Mouse (Mus musculus) layer of hippocampus, adult 11-12 months (tissue): ENCODE data around the gene U2af2.
A peak's percentile ranks its signal among the peaks of the same experiment; 100 is the strongest.
"Not testable (repeated sequence)": the region's sequence is repeated elsewhere in the genome, so short reads cannot be mapped to it uniquely, and the experiment has no call there.

ENCODE experiments used
- DNase-seq: peaks from one replicate; pipeline ENCODE4 v3.0.0; 2022; ENCODE audit warnings: low spot score

Gene U2af2

DNA sequence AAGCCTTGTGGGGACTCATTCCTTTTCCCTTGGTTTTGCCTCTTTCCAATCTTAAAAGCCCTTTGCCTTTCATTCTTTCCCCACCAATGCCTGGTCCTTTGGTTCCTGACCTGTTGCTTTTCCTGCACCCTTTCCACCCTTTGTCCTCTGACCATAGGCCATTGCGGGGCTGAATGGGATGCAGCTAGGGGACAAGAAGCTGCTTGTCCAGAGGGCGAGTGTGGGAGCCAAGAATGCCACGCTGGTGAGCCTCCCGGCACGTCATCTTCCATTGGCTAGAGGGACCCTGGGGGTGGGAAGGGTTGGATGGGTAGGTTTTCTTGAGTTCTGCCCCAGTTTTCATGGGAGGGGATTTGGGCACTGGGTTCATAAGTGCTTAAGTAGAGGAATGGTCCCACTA is 13.0 kb downstream of the U2af2 start:
- DNase-seq, result no peak

DNA sequence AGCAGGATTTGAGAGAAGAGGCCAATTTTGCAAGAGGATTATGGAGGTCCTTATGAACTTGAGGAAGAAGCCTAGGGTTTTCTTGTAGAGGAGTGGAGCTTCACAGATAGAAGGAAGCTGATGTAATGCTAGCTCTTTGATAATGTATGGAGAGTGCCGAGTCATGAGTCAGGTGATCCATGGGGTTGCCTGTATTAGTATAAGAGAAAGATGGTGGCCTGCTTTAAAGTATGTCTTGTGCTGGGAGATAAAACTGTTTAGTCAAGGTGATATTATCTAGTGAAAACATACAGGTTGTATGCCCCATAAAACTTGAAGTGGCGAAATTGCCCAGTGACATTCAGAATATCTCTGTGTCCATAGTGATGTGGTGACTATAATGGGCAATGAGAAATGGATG is 15.0 kb downstream of the U2af2 start:
- DNase-seq, result no peak

DNA sequence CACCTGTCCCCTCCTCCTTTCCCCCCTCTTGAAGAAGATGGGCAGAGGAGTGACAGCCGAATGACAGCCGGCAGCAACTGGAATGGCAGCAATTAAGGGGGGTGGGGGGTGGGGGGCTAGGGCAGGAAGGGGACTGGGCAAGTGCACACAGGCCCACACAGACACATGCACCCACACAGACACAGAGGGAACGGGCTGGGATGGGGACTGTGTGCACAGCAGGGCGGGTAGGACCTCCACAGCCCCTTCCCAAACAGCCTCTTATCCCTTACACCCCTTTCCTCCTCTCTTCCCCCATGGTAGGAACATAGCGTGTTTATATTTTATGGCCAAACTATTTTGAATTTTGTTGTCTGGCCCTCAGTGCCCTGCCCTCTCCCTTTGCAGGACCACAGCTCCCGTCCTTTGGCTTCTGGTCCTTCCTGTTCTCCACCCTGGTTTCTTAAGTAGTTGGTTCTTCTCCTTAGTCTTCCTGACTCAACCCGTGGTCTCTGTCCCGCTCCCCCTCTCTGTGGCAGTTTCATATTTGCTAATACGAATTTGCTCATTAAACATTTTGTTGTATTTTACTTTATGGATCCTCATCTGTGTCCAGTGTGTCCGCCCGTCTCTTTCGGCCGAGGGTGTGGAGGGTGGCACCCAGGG is 17.5 kb downstream of the U2af2 start:
- DNase-seq, result not testable (repeated sequence)

DNA sequence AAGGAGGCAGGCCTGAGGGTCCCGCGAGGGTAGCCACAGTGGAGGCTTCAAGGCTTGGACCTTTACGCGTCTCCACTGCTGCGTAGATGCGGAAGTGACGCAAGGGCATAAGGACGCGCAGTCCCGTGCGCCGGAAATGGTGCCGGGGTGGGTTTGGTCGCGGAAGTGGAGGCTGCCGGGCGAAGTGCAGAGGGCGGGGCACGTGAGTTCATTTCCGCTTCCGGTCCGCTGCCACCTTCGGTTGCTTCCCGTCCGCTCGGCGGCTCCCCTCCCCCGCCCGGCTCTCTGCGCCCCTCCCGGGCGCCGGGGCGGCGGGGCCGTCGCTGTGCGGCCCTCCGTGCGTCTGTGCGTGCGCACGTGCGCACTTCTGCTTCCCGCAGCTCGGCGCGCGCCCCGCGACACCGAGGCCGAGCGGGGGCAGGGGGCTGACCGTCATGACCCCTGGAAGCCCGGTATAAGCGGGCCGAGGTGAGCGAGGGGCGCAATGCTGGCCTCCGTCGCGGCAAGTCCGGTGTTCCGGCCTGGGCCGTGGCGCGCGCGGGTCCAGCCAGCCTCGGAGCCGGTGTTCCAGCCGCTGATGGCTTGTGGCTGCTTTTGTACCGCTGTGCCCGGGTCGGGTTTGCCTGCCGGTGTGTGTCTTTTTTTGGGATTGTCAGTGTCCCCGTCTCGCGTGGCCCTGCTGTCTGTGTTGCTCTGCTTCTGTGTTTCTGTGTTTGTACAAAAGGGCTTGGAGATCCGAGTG is 18.2 kb downstream of the U2af2 start, which contains the start of gene Epn1:
Gene Epn1 (plus strand): TSS at position 226 of the 742 bp plus-strand sequence.
- DNase-seq, result peak; percentile 97

DNA sequence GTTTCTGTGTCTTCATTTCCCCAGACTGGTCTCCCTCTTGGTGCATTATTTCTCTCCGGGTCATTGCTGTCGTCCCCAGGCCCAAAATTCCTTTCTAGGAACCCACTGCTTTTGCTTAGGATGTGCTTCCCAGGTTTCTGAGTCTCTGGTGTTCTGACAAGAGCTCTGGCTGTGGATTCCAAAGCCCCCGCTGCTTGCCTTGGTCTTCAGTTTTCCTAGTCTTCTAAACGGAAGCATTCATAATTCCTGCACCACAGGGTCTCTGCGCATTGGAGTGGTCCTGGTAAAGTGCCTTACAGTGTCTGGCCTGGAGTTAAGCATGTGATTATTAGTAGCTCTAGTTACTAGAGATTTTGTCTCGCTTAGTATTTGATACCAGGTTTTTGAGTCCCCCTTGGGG is 18.9 kb downstream of the U2af2 start:
- no peak for DNase-seq

DNA sequence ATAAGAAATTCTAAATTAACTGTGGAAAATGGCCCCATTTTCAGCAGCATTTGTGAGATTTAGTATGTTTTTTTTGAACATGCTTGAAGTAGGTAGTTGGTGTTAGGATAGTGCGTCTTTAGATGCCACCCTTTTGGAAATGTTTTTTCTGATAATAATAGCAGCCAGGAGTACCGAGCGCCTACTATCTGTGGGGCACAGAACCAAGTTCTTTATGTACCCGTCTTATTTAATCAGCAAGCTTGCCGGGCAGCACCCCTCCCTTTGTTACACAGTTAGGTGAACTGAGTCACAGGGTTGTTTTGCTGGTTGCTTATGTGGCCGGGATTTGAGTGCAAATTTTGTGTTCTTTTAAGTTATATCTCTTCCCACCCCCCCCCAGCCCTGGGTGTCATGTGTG is 19.3 kb downstream of the U2af2 start:
- DNase-seq, result no peak

DNA sequence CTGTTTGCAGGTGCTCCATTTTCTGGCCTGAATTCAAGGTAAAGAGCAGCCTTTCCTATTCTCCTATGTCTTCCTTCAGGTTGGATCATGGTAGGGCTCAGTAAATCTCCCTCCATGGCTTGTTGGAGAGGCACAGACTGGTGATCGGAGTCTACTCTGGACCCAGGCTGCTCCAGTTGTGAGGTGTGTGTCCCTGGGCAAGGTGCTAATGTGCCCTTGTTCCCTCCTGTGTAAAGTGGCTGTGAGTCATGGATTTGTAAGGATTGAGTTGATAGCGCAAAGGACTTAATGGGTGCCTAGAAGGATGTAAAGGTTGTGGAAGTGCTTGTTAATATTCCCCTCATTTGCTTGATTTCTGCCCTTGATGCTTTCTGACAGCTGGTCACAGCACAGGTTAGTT is 20.0 kb downstream of the U2af2 start:
- no peak for DNase-seq

DNA sequence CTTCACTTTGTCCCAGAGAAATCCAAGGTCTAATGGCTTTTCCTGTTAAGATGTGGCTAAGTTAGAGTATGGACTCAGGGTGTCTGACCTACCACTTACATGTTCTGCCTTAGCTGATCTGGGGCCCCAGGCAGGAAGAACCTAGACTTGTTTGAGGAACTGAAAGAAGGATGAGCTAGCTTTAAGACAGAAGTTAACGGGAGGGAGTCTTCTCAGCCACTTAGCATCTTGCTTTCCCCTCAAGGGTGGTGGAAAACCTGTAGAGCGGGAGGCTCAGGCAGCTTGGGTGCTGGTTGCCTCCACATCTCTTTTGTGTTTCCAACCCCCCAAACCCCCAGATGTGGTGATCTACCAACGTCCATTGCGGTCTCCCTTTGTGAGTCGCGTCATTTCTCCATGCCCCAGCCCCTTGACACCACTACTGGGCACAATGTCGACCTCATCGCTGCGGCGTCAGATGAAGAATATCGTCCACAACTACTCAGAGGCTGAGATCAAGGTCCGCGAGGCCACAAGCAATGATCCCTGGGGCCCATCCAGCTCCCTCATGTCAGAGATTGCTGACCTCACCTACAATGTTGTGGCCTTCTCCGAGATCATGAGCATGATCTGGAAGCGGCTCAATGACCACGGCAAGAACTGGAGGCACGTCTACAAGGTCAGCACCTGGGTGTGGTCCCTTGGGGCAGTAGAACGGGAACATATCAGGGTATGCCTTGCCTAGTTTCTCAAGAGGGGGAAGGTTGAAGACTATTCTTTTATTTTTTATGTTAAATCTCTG is 21.6 kb downstream of the U2af2 start:
- DNase-seq, result no peak

DNA sequence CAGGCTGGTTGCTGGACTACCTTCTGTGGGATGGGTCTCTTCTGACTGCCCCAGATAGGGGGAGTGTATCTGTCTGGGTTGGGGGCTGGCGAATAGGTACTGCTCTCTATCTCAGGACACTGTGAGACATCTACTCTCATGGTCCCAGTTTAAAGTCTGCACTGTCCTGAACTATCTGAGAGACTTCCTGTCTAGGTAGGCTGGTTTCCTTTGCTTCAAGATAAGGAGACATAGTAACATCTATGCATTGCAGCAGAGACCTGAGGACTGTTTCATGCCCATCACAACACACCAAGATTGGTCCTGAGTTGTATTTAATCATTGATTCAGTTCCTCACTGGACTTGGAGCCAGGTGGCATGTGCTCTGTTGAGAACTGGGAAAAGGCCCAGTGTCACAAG is 23.6 kb downstream of the U2af2 start:
- DNase-seq, result no peak

DNA sequence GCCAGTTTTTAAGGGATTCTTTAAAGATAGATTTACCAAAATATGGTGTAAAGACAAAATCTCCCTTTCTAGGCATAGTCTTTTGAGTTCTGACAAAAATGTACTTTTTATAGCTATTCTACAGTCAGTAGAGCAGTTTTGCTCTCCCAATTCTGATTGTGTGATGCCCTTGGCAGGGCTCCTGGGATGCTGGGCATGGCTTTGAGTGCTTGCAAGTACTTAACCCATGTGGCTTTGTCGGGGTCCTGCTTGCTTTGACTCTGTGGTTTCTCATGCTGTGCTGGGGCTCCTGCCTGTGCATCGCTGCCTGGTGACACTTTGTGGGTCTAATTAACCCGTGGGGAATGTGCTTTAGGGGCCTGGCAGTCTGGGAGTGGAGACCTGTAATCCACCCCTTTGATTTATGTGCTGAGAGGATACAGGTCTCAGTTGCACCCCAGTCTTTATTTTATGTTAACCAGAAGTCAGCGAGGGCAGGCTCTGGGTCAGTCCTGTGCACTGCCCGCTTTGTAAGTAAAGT is 25.0 kb downstream of the U2af2 start:
- no peak for DNase-seq

DNA sequence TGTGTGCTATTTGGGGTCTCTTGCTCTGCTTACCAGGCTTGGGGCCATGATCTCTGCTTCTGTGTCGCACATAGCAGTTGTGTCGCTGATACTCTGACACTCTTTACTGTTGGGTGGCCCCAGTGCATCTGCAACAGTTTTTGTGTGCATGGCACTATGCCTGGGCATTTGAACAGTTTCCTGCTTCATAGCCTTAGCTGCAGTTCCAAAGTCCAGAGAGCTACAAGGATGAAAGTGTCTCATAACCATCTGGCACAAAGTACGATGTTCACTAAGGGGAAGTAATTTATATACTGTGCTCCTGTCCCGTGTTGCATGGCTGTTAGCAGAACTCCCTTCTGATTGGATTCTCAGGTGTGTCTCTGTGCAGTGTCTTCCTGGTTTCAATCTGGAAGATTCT is 25.9 kb downstream of the U2af2 start:
- no peak for DNase-seq

DNA sequence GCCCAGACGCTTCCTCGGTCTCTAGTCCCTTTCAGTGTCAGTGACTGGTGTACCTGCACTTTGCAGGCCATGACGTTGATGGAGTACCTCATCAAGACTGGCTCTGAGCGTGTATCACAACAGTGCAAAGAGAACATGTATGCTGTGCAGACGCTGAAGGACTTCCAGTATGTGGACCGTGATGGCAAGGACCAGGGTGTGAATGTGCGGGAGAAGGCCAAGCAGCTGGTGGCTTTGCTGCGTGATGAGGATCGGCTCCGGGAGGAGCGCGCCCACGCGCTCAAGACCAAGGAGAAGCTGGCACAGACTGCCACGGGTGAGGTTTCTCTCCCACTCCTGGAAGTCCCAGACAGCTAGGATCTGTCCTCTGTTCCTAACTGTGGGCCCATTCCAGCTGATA is 27.9 kb downstream of the U2af2 start:
- no peak for DNase-seq

DNA sequence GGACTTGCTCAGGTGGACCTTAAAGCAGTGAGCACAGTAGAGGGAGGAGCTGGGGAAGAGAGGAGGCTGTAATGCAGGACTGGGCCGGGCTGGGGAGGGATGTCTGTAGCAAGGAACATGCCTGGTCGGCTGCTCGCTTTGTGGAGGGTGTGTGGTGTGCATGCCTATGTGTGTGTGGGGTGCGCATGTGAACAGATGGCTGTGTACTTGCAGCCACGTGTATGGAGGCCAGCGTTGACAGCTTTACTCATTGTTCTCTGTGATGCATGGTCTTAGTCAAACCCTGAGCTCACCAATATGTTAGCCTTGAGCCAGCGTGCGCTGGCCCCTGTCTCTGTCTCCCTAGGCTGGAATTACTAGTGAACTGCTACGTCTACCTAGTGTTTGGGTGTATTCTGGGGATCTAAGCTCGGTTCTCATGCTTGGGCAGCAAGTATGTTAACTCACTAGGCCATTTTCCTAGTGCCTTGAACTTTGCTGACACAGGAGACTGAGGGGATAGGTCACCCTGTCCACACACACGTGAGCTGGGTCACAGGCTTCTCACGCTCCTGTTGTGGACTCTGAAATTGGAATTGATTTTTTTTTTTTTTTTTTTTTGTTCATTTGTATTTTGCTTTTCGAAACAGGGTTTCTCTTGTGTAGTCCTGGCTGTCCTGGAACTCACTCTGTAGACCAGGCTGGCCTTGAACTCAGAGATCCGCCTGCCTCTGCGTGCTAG is 29.2 kb downstream of the U2af2 start:
- peak; percentile 62 for DNase-seq

DNA sequence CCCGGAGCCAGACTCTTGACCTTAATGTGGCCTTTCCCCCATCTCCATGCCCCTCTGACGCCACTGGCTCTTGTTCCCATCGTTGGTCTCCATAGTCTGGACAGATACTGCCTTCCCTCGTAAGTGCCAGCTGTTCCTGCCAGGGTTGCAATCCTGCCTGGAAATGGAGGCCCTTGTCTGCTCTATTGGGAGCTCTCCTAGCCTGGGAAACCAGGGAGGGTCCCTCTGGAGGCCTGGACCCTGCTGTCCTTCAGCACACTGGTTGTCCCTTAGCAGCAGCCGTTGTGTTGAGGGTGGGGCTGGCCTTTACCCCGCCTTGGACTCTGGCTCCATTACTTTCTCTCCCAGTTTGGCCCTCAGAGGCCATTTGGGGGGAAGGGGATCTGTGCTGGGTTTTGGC is 30.4 kb downstream of the U2af2 start:
- no peak for DNase-seq

DNA sequence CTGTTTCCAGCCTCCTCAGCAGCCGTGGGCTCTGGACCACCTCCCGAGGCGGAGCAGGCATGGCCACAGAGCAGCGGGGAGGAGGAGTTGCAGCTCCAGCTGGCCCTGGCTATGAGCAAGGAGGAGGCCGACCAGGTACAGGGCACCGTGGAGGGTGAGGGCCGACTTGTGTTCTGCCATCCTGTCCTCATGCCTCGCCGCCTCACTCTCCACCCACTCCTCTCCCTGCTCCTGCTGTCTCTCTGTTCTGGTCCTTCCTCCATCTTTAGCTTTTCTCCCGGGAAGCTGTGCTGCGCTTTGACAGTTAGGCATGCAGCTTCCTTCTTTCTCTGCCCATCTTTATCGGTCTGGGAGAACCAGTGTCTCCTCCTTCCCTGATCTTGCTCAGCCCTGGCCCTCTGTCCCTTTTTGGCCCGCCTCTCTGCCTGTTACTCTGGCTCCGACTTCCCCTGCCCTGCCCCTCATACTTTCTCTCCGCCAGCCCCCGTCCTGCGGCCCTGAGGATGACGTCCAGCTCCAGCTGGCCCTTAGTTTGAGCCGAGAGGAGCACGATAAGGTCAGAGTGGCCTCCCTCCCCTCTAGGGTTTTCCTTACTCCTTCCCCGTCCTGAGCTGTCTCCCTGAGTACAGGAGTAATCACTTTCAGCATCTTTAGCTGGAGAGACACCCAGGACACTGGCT is 31.0 kb downstream of the U2af2 start:
- no peak for DNase-seq

DNA sequence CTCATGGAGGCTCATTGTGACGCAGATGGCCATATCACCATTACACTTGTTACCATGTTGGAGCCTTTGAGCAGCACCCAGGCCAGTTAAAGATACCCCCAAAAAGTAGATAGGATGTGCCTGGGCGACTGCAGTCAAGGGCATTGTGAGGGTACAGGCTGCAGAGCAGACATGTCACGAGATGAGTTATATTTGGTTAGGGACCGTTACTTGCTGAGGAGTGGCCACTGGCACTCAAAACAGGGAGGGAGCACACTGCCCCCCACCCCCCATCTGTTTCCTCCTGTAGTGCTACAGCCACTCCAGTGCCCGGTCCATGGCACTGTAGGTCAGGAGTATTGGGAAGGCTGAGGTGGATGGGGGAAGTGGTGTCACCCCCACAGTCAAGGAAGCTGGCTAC is 36.8 kb downstream of the U2af2 start:
- no peak for DNase-seq

DNA sequence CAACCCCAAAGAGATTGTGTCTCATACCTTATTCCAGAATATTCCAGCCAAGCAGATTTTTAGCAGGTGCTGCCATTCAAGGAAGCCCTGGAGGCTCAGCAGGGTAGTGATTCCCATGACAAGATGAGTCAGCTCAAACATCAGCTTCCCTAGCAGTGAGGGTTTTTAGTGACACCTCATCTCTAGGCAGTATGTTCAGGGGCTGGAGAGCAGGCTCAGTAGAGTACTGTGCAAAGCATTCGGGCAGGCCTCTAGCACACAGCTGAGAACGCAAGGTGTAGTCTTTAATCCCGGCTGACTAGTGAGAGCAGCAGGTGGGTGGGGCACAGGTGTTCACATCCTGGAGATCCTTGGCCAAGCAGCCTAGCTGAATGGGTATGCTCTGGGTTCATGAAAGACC is 37.9 kb downstream of the U2af2 start:
- no peak for DNase-seq

DNA sequence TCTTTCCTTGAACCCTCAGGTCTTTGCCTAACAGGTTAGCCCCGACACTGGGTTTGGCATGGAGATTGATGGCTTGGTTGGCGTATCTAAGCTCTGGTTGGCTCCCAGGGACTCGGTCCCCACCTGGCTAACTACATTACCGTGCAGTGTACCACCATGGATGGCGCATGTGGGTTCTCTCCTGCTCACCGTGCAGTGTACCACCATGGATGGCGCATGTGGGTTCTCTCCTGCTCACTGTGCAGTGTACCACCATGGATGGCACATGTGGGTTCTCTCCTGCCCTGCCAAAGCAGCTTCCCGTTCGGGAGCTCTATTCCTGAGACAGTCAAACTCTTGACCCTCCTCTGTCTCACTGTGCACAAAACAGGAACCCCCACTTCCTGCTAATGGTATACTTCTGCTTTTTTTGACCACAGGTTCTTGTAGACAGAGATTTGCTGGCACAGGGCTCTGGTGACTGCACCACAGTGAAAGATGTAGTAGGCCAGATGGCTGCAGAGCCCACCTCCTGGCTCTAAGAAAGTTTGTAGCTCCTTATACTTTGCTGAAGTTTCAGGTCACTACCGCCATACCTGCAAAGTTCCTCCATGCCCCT is 39.2 kb downstream of the U2af2 start:
- DNase-seq, result no peak

DNA sequence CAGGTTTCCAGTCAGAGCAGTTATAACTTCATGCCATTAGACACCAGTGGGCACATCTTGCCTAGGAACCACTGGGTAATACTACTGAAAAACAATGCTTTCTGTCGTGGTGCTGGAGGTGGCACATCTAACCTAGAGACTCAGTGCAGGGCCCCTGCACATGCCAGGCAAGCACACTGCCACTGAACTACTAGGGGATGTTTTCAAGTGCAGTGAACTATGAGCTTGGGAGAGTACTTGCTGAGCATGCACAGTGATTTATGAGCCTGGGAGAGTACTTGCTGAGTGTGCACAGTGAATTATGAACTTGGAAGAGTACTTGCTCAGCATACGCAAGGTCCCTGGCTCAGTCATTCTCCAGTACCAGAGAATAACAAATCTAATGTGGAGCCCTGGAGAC is 40.6 kb downstream of the U2af2 start:
- no peak for DNase-seq

DNA sequence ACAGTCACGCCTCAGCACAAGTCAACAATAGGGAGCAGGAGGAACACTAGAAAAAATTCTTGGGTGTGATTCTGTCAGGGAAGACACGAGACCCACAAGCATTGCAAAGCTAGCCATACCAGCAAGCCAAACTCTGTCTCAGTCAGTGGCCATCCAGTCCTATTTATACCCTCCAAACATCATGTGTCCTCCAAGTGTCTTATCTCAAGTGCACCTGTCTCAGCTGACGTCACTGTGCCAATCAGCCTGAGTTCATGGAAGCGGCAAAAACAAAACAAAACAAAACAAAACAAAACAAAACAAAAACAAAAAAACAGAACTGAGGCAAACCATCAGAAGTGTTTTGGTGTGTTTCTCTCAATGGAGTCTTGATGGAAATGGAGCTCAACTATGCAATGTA is 46.3 kb downstream of the U2af2 start:
- no peak for DNase-seq

DNA sequence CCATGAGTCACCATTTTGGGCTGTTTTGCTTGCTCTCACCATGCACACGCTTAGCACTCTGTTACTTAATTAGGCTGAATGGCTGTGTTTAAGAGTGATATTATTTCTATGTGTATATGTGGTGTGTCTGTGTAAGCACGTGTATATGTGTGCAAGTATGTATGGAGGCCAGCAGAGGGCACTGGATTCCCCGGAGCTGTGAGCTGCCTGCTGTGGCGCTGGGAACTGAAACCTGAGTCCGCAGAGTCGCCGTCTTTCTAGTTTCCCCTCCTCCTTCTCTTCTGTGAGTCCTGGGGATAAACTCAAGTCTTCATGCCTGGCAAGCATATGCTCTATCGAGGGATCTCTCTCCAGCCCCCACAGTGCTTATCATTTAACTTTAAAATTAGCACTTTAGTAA is 47.4 kb downstream of the U2af2 start:
- no peak for DNase-seq
